34 mouse cellular contexts compared by ENCODE assay signal in genomic region chr11:6322086-6322485, GRCm38 (mm10).
"Had no signal": no experiment of that assay in that cellular context is flagged by ENCODE, and none has a peak within 500 bp of the region (broad histone marks: within the 10 kb centered on the region; RNA-seq: fewer than 3 reads in every experiment).

No protein-coding gene starts in this region.

- H3K9ac ChIP-seq: heart, embryonic 12.5 days; heart, embryonic 13.5 days; heart, embryonic 15.5 days; hindbrain, embryonic 12.5 days; hindbrain, embryonic 13.5 days; hindbrain, embryonic 14.5 days; hindbrain, embryonic 15.5 days; intestine, embryonic 15.5 days; kidney, embryonic 15.5 days had no signal

- ATAC-seq: hindbrain, embryonic 16.5 days; hindbrain, postnatal 0 days; inflammation-experienced regulatory T-cells, adult 6 months; intestine, embryonic 15.5 days; intestine, embryonic 16.5 days; intestine, postnatal 0 days had no signal

- H3K27ac ChIP-seq: heart, embryonic 10.5 days; heart, embryonic 13.5 days; heart, embryonic 15.5 days; hindbrain, embryonic 10.5 days; hindbrain, embryonic 12.5 days; hindbrain, embryonic 13.5 days; hindbrain, embryonic 14.5 days; hindbrain, embryonic 15.5 days; hindbrain, postnatal 0 days; intestine, embryonic 15.5 days; kidney, embryonic 15.5 days; kidney, postnatal 0 days; layer of hippocampus, adult 2 months had no signal

- H3K9me3 ChIP-seq: heart, embryonic 10.5 days; heart, embryonic 12.5 days; heart, embryonic 13.5 days; heart, embryonic 15.5 days; hindbrain, embryonic 10.5 days; hindbrain, embryonic 12.5 days; hindbrain, embryonic 13.5 days; hindbrain, embryonic 15.5 days; intestine, embryonic 15.5 days; kidney, embryonic 15.5 days had no signal

- DNase-seq: heart, postnatal 10 days; heart, postnatal 14 days; heart, postnatal 36 days; kidney, adult 11 months; kidney, adult 18-20 months; kidney, adult 2 months; kidney, adult 8-10 months; kidney, adult 9 months; kidney, postnatal 10 days; kidney, postnatal 14 days; kidney, postnatal 25 days; kidney, postnatal 36 days; kidney, postnatal 4 days; layer of hippocampus, adult 9-11 months; layer of hippocampus, postnatal 36 days had no signal

- H3K4me1 ChIP-seq: heart, embryonic 10.5 days; hindbrain, embryonic 10.5 days; hindbrain, embryonic 12.5 days; hindbrain, embryonic 13.5 days; hindbrain, embryonic 15.5 days; intestine, embryonic 15.5 days; kidney, embryonic 15.5 days had no signal

- H3K4me2 ChIP-seq: heart, embryonic 11.5 days; heart, embryonic 12.5 days; heart, embryonic 13.5 days; heart, embryonic 15.5 days; hindbrain, embryonic 12.5 days; hindbrain, embryonic 13.5 days; hindbrain, embryonic 14.5 days; hindbrain, embryonic 15.5 days; intestine, embryonic 15.5 days; kidney, embryonic 15.5 days had no signal

- H3K27me3 ChIP-seq: heart, embryonic 12.5 days; heart, embryonic 13.5 days; heart, embryonic 15.5 days; hindbrain, embryonic 12.5 days; hindbrain, embryonic 13.5 days; hindbrain, embryonic 15.5 days; intestine, embryonic 15.5 days; kidney, embryonic 15.5 days had no signal

- H3K4me3 ChIP-seq: heart, embryonic 10.5 days; heart, embryonic 12.5 days; heart, embryonic 13.5 days; heart, embryonic 15.5 days; hindbrain, embryonic 10.5 days; hindbrain, embryonic 12.5 days; hindbrain, embryonic 13.5 days; hindbrain, embryonic 15.5 days; intestine, embryonic 15.5 days; kidney, embryonic 15.5 days; layer of hippocampus, adult 2 months had no signal
